Mouse (Mus musculus) hindbrain, embryonic 15.5 days (tissue): ENCODE data around the gene Aplp1. TPM values are rescaled to one million over a fixed set of nuclear protein-coding genes. Genes with fewer than 3 reads are reported as not detected.

Experiments used
- ATAC-seq: fragments of 200-750 bp; cut with Nextera tagmentation; 2 replicates; pipeline ENCODE4 v1.8.0; 2017; ENCODE audit warnings: low read depth, moderate number of reproducible peaks, moderate TSS enrichment; ENCODE audit not compliant: low FRiP score
- H3K27ac ChIP-seq: fragments of 300-500 bp; sonication (generic); replicated peaks from 2 replicates; pipeline ENCODE4 v1.5.1; 2015; ENCODE audit warnings: mild to moderate bottlenecking, inconsistent platforms
- H3K27me3 ChIP-seq: fragments of 300-500 bp; sonication (generic); 2 replicates; pipeline ENCODE4 v1.6.1; 2015; ENCODE audit warnings: control low read depth, inconsistent platforms
- H3K36me3 ChIP-seq: fragments of 300-500 bp; sonication (generic); 2 replicates; pipeline ENCODE4 v1.6.1; 2015; ENCODE audit warnings: control low read depth, inconsistent platforms
- H3K4me1 ChIP-seq: fragments of 300-500 bp; sonication (generic); replicated peaks from 2 replicates; pipeline ENCODE4 v1.6.1; 2015; ENCODE audit warnings: control low read depth, inconsistent platforms
- H3K4me2 ChIP-seq: fragments of 300-500 bp; sonication (generic); 2 replicates; pipeline ENCODE4 v1.6.1; 2015; ENCODE audit warnings: moderate library complexity, mild to moderate bottlenecking, inconsistent platforms
- H3K4me3 ChIP-seq: fragments of 300-500 bp; sonication (generic); 2 replicates; pipeline ENCODE4 v1.5.1; 2015; ENCODE audit warnings: mild to moderate bottlenecking, inconsistent platforms
- H3K9ac ChIP-seq: fragments of 300-500 bp; sonication (generic); 2 replicates; pipeline ENCODE4 v1.6.1; 2015; ENCODE audit warnings: inconsistent platforms
- H3K9me3 ChIP-seq: fragments of 300-500 bp; sonication (generic); 2 replicates; pipeline ENCODE4 v1.6.1; 2016; ENCODE audit warnings: control low read depth, inconsistent platforms
- WGBS: fragments of 180-500 bp; shearing (Covaris S2); methylation state at CpG from one replicate; pipeline ENCODE4 v1.1.7; 2015; 5-methylcytosine and 5-hydroxymethylcytosine counted together
- polyA plus RNA-seq: library from polyadenylated mRNA; unstranded; fragments of >200 nt; fragmentation: Nextera tagmentation; extraction: Ambion mirVana; gene quantifications from 2 replicates; pipeline ENCODE4 v1.2.1, GENCODE M21; 2015

The Aplp1 gene
- polyA plus RNA-seq, 1 experiment from 2014 or later: 762 TPM

- Histone ChIP-seq H3K9me3 (no peaks in the 10 kb centered on the region), H3K4me2 (no peak overlapping the region), H3K4me3 (no peak overlapping the region), H3K36me3 (no peaks in the 10 kb centered on the region), H3K27me3 (no peaks in the 10 kb centered on the region), H3K4me1 (0 out of 2 replicates have a peak, but pooled peaks cover 4% of the 10 kb centered on the region), H3K27ac (no peak overlapping the region), H3K9ac (no peak overlapping the region)
- ATAC-seq: no peak
- WGBS: 37% methylated on average over 7 of the region's 7 CpGs
Observed at GRCm38 (mm10) chr7:30399671-30400070, 45.7 kb downstream of the Aplp1 start.

GRCm38 (mm10) chr7:30394871-30395270 lies 50.5 kb downstream of the Aplp1 start:
- H3K36me3 ChIP-seq: no peaks in the 10 kb centered on the region

GRCm38 (mm10) chr7:30394379-30394778 lies 51.0 kb downstream of the Aplp1 start:
- H3K9ac ChIP-seq: no peak overlapping the region
- H3K4me2 ChIP-seq: no peak overlapping the region
- H3K4me3 ChIP-seq: no peak overlapping the region
- H3K4me1 ChIP-seq: no peaks in the 10 kb centered on the region
- H3K27ac ChIP-seq: no peak overlapping the region; the same call in 1 of the 2 replicates
- no peaks in the 10 kb centered on the region for H3K9me3 ChIP-seq
- H3K27me3 ChIP-seq: no peaks in the 10 kb centered on the region
- ATAC-seq: no peak
- 65% methylated on average over 11 of the region's 11 CpGs for WGBS
- no peaks in the 10 kb centered on the region for H3K36me3 ChIP-seq

More at GRCm38 (mm10) chr7:30394871-30395270, 50.5 kb downstream of the Aplp1 start:
- no peak for ATAC-seq
- 52% methylated on average over 2 of the region's 2 CpGs for WGBS
- H3K27me3 ChIP-seq: no peaks in the 10 kb centered on the region
- H3K27ac ChIP-seq: no peak overlapping the region
- no peaks in the 10 kb centered on the region for H3K9me3 ChIP-seq
- H3K9ac ChIP-seq: no peak overlapping the region
- no peak overlapping the region for H3K4me2 ChIP-seq
- no peak overlapping the region for H3K4me3 ChIP-seq
- 0 out of 2 replicates have a peak, but pooled peaks cover 4% of the 10 kb centered on the region for H3K4me1 ChIP-seq

- Histone ChIP-seq H3K4me1 (no peaks in the 10 kb centered on the region), H3K27ac (no peak overlapping the region), H3K4me3 (no peak overlapping the region), H3K27me3 (no peaks in the 10 kb centered on the region), H3K36me3 (no peaks in the 10 kb centered on the region), H3K4me2 (no peak overlapping the region), H3K9ac (no peak overlapping the region), H3K9me3 (no peaks in the 10 kb centered on the region)
- WGBS: 83% methylated on average over 4 of the region's 4 CpGs
- ATAC-seq: no peak
Observed at GRCm38 (mm10) chr7:30393631-30394030, 51.7 kb downstream of the Aplp1 start.

GRCm38 (mm10) chr7:30392746-30393520 lies 52.4 kb downstream of the Aplp1 start:
- Histone ChIP-seq H3K9ac (no peak overlapping the region), H3K4me2 (no peak overlapping the region), H3K27me3 (no peaks in the 10 kb centered on the region), H3K4me1 (no peaks in the 10 kb centered on the region), H3K36me3 (no peaks in the 10 kb centered on the region), H3K9me3 (no peaks in the 10 kb centered on the region), H3K27ac (no peak overlapping the region), H3K4me3 (no peak overlapping the region)
- no peak for ATAC-seq
- 74% methylated on average over 4 of the region's 4 CpGs for WGBS

Other genes starting within 250 kb of the Aplp1 start
- gene Capns1, start 246.7 kb downstream of the Aplp1 start, polyA plus RNA-seq: 86.4 and 88.3 TPM in 2 replicates
- 176 and 178 TPM in 2 replicates for gene Polr2i, start 213.6 kb downstream of the Aplp1 start, polyA plus RNA-seq
- 430 and 435 TPM in 2 replicates for gene Tbcb, start 213.3 kb downstream of the Aplp1 start, polyA plus RNA-seq
- not detected in 2 replicates for gene Ovol3, start 209.8 kb downstream of the Aplp1 start, polyA plus RNA-seq
- gene Thap8, start 165.4 kb downstream of the Aplp1 start, polyA plus RNA-seq: 0.52 and 0.88 TPM in 2 replicates
- 4.0 and 5.3 TPM in 2 replicates for gene Wdr62, start 165.1 kb downstream of the Aplp1 start, polyA plus RNA-seq
- gene Clip3, start 153.8 kb downstream of the Aplp1 start, polyA plus RNA-seq: 88.4 and 120 TPM in 2 replicates
- gene Alkbh6, start 136.8 kb downstream of the Aplp1 start, polyA plus RNA-seq: 121 and 135 TPM in 2 replicates
- gene Syne4, start 130.7 kb downstream of the Aplp1 start, polyA plus RNA-seq: 17.1 and 19.1 TPM in 2 replicates
- 0.98 TPM in 1 of 2 replicates, not detected in the other for gene E130208F15Rik, start 123.8 kb downstream of the Aplp1 start, polyA plus RNA-seq
- 16.2 and 17.3 TPM in 2 replicates for gene Sdhaf1, start 121.6 kb downstream of the Aplp1 start, polyA plus RNA-seq
- gene Lrfn3, start 82.8 kb downstream of the Aplp1 start, polyA plus RNA-seq: 14.3 and 15.7 TPM in 2 replicates
- gene Tyrobp, start 31.8 kb downstream of the Aplp1 start, polyA plus RNA-seq: 28.9 and 39.1 TPM in 2 replicates
- gene Hcst, start 25.7 kb downstream of the Aplp1 start, polyA plus RNA-seq: 0.53 and 0.56 TPM in 2 replicates
- 2.4 and 2.9 TPM in 2 replicates for gene Nfkbid, start 23.8 kb downstream of the Aplp1 start, polyA plus RNA-seq
- gene Kirrel2, start 12.2 kb upstream of the Aplp1 start, polyA plus RNA-seq: 4.7 and 7.3 TPM in 2 replicates
- gene Nphs1, start 12.8 kb upstream of the Aplp1 start, polyA plus RNA-seq: 1.1 and 1.2 TPM in 2 replicates
- gene Prodh2, start 48.1 kb upstream of the Aplp1 start, polyA plus RNA-seq: 0.36 TPM in 1 of 2 replicates, not detected in the other
- 101 and 135 TPM in 2 replicates for gene Arhgap33, start 89.5 kb upstream of the Aplp1 start, polyA plus RNA-seq
- 11.1 and 13.2 TPM in 2 replicates for gene Hspb6, start 106.6 kb upstream of the Aplp1 start, polyA plus RNA-seq
- 8.4 and 9.1 TPM in 2 replicates for gene Proser3, start 106.8 kb upstream of the Aplp1 start, polyA plus RNA-seq
- gene Lin37, start 114.3 kb upstream of the Aplp1 start, polyA plus RNA-seq: 52.7 and 53.1 TPM in 2 replicates
- 89.7 and 92.1 TPM in 2 replicates for gene U2af1l4, start 117.8 kb upstream of the Aplp1 start, polyA plus RNA-seq
- gene Gm49396, start 117.8 kb upstream of the Aplp1 start, polyA plus RNA-seq: 15.4 and 17.5 TPM in 2 replicates
- gene Psenen, start 118.1 kb upstream of the Aplp1 start, polyA plus RNA-seq: 124 and 134 TPM in 2 replicates
- gene Igflr1, start 119.9 kb upstream of the Aplp1 start, polyA plus RNA-seq: 5.5 and 6.0 TPM in 2 replicates
- 9.2 and 9.8 TPM in 2 replicates for gene Kmt2b, start 143.2 kb upstream of the Aplp1 start, polyA plus RNA-seq
- 0.10 and 0.37 TPM in 2 replicates for gene Zbtb32, start 153.4 kb upstream of the Aplp1 start, polyA plus RNA-seq
- gene Upk1a, start 167.3 kb upstream of the Aplp1 start, polyA plus RNA-seq: 0.51 and 0.82 TPM in 2 replicates
- gene Cox6b1, start 180.6 kb upstream of the Aplp1 start, polyA plus RNA-seq: 1,185 and 1,301 TPM in 2 replicates
- gene Etv2, start 190.3 kb upstream of the Aplp1 start, polyA plus RNA-seq: not detected in 2 replicates
- gene Rbm42, start 204.8 kb upstream of the Aplp1 start, polyA plus RNA-seq: 131 and 139 TPM in 2 replicates
- 25.9 and 29.9 TPM in 2 replicates for gene Haus5, start 219.5 kb upstream of the Aplp1 start, polyA plus RNA-seq
- gene Pmis2, start 226.1 kb upstream of the Aplp1 start, polyA plus RNA-seq: not detected in 2 replicates